Mouse (Mus musculus): ENCODE data around the gene Slc25a54.

Gene Slc25a54

DNA sequence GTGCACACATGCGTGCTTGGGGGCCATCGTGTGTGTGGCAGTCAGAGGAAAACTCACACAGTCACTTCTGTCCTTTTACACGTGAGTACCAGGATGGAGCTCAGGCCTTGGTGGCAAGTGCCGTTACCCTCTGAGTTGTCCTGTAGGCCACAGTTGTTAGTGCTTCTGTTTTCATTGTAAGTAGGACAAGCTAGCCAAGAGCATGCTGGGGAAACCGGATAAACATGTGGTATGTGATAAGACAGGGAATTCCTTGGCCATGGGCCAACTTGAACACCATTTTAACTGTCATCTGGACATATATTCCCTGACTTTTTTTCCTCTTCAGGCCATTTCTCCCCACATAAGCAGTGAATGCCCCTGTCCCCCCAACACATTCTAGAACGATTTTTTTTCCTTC is 45.3 kb downstream of the Slc25a54 start:
- DNase-seq, result no peak

DNA sequence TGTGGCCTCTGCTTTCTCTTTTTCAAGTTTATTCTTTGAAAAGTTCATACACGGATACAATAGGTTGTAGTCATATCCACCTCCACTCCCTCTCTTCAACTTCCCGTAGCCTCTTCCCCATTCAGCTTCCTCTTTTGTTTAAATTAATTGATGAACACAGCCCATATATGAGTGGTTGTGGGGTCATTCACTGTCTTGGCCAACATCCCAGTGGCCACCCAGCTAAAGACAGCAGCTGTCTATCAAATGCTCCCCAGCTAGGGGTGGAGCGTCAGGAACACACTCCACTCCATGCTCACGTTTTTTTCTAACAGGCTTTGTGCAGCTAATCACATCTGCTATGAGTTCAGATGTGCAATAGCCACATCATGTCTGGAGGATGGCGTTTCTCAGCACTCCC is 49.5 kb downstream of the Slc25a54 start:
- no peak for DNase-seq

DNA sequence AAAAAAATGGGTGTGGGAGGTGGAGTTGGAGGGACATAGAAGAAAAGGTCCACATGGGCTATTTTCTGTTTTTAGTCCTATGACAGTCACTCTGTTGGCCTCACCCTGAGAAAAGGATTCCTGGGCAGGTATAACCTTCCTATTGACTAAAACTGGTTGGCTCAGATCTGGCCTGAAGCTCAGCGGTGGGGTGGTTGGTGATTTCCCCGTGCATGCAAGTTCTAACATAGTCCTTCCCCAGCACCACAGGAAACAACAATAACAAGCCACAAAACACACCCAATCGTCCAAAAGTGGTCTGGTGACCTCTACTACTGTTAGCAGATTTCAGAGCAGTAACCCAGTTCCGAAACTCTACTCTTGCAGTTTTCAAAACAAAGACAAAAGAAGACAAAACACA is 52.7 kb downstream of the Slc25a54 start:
- no peak for DNase-seq

DNA sequence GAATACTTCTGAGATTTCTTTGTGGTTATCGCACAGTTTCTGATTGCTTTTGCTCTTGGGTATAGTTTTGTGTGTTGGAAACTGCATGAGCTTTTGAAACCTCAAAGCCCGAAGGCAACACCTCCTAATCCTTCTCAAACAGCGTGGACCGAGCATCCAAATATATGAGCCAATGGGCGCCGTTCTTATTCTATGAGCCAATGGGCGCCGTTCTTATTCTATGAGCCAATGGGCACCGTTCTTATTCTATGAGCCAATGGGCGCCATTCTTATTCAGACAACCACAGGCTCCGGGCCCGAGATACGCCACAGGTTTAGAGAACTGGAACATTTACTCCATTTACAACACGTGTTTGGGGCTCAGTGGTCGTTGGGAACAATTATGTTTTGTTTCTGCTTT is 53.8 kb downstream of the Slc25a54 start:
- DNase-seq, result no peak

DNA sequence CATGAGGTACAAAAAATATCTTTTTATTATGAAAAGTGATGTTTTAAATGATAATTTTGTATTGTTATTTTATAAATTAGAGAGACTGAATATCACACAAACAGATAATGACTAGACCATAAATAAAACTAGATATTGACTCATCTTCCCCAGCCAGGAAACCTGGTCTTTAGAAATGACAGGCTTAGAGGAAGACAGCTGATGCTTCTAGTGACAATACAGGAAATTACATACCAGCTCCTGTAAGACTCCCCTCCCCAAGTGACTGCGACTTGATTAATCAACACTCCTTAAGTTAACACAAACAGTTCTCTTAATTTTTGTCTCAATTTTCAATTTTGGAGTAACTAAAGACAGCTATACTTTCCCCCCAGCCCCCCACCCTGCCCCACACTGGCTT is 55.1 kb downstream of the Slc25a54 start:
- no peak for DNase-seq

DNA sequence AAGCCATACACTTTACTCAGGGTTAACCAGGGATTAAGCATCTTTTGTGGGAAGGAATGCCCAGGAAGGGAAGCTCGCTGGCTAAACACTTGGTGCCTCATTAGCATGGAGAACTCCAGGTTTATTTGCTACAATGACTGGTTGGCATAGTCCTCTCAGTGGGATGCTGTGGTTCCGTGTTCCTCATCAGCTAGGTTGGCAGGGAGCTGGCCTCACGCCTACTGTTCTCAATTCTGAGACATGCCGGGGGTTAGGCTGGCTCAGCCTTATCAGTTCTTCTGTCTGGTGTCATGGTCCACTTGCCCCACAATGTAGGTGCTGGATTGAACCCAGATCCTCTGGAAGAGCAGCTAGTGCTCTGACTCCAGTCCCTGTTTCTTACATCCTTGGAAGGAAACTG is 72.3 kb downstream of the Slc25a54 start:
- no peak for DNase-seq

DNA sequence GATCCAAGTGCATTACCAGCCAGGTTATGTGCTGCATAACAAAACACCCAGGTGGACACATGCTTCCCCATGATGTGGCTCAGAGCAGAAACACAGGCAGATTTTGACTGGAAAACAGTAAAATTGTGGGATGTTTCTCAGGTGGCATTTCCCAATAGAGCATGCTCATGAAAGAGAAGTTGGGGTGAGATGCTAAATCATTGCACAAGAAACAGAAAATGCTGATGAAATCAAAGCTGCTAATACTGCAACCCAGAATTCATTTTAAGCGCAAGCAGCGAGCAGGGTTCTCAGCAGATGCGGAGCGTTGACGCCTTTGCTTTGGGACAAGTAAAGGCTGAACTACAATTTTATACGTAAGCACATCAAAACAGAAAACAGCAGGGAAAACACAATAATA is 73.1 kb downstream of the Slc25a54 start:
- DNase-seq, result no peak

DNA sequence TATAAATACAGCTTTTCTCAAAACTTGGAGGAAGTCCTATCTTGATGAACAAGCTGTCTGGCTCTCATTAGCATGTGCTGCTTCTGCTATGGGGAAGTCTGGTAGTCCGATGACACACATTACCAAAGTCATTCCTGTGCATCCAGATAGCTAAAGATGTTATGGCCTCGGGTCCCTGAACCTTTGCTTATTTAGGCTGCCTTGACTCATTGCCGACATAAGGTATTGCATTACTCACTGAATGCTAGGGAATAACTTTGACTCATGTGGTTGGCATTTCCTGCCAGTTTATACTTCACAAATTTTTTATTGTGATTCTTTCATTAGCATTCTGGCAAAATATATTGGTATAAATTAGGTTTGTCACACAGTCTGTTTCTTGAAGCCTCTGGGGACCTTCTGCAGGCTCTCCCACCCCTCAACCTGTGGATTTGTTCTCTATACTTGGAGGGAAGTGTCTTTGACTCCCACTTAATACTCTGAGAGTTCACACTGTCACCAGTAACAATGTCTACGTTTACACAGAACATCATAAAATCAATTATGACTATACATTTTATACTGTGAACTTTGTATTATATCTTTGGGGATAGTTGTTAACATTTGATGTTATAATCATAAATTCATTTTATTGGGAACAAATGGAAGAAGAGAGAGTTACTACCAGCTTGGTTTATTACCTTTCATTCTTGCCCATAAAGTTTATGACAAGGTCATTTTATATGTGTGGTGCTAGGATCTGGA is 75.8 kb downstream of the Slc25a54 start:
- no peak for DNase-seq

DNA sequence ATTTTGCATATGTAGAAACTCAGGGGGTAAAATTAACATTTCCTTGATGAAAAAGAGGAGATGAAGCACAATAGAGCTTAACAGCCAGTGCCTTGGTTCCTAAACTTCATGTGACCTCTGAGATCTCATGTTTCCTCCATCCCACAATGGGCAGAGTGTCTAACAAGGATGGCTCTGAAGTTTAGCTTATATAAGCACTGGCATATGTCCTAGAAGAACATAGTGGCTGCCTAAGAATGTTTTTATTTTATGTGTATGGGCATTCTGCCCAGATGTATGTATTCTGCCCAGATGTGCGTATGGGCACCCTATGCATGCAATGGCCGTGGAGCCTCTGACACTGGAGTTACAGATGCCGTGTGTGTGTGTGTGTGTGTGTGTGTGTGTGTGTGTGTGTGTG is 77.2 kb downstream of the Slc25a54 start:
- no peak for DNase-seq

DNA sequence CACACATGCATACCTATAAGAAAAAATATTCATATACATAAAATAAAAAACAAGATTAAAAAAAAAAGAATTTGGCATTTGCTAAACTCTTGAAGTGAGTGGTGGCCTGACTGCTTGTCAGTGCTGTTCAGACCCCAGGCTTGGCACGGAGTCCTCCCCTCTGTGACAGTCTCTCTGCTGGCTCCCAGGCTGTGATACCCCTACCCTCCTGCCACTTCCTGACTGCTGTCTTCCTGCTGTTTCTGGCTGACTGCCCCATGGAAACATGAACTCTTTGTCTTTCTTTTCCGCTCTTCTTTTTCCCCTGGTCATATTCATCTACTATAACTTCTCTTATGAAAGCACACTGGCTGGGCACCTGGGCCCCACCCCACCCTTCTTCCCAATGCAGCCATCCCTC is 83.8 kb downstream of the Slc25a54 start:
- no peak for DNase-seq

DNA sequence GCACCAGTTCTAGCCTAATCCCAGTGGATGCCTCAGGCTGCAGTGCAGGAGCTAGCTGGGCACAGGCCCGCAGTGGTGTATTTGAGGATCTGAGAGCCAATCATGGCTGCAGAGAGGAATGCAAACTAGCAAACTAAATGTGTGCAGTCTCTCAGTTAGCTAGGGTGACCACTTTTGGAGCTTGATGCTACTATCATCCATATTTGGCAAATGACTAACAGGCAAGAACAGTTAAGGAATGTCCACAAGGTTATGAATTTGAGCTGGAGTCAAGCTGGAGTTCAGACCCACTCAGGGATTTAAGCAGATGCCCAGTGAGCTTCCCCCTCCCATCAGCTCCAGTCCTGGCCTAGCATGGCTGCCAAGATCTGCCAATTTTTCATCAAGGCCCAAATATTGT is 84.4 kb downstream of the Slc25a54 start:
- no peak for DNase-seq

DNA sequence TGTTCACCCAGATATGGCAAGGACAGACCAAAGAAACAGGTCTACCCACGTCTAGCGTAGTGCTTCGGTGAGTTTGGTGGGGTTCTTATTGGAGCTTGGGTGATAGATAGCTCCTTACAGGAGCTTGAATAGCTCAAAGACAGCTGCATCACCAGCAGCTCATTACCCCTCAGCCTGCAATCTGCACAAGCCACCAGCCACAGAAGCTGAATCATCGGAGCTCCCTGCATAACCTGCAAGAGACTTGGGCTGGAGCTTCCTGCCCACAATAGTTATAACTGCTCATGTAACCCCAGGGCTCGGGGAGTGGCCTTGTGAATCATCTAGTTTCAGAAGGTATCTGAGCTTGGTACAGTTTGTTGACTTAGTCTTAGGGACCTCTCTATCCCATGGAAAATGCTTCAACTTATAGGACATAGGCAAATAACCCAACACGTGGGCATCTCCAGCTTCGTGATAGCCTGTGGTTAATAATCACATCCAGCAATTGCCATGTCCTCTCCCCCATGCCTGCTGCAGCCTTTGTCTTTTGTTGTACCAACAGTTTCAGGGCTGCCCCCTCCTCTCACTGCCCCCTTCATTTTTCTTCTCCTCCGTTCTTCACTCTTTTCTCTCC is 85.1 kb downstream of the Slc25a54 start:
- DNase-seq, result no peak
